Mouse (Mus musculus): ENCODE measurements at regions not wholly inside any gene's neighbourhood (a gene's known extent, or its start where the extent isn't known, plus 50 kb on each side); places are given as distances from the start of the nearest gene placed in this dataset.

- H3K4me3 ChIP-seq (ENCODE audit: insufficient read depth, low read depth, low read length): no peak overlapping the region
- no peak for TF ChIP-seq CTCF (IDR thresholded peaks at IDR 0.05; ENCODE audit: insufficient read depth, low read depth, low read length)
- TF ChIP-seq POLR2A (IDR thresholded peaks at IDR 0.05; ENCODE audit: insufficient read depth, low read depth, low read length): no peak
- 27% methylated on average over 4 of the region's 4 CpGs for WGBS
Observed at GRCm38 (mm10) chr9:13999358-13999757, 171.8 kb downstream of the Fam76b start.

GRCm38 (mm10) chr9:14001517-14001916, 174.0 kb downstream of the Fam76b start:
- no peak overlapping the region for H3K4me3 ChIP-seq (ENCODE audit: insufficient read depth, low read depth, low read length)
- H3K27ac ChIP-seq (ENCODE audit: insufficient read depth, low read depth, low read length): no peak overlapping the region
- 81% methylated on average over 7 of the region's 7 CpGs for WGBS
- TF ChIP-seq CTCF (IDR thresholded peaks at IDR 0.05; ENCODE audit: insufficient read depth, low read depth, low read length): no peak
- TF ChIP-seq POLR2A (IDR thresholded peaks at IDR 0.05; ENCODE audit: insufficient read depth, low read depth, low read length): no peak
- no peaks in the 10 kb centered on the region; the same call in 1 of the 2 replicates for H3K4me1 ChIP-seq (ENCODE audit: control insufficient read depth, insufficient read depth, low read length)

More at GRCm38 (mm10) chr9:13999358-13999757, 171.8 kb downstream of the Fam76b start:
- no peak overlapping the region for H3K27ac ChIP-seq (ENCODE audit: insufficient read depth, low read depth, low read length)
- H3K4me1 ChIP-seq (ENCODE audit: control insufficient read depth, insufficient read depth, low read length): no peaks in the 10 kb centered on the region

- Histone ChIP-seq H3K4me3 (ENCODE audit: insufficient read depth, low read depth, low read length) (no peak overlapping the region), H3K27ac (ENCODE audit: insufficient read depth, low read depth, low read length) (no peak overlapping the region), H3K4me1 (ENCODE audit: control insufficient read depth, insufficient read depth, low read length) (no peaks in the 10 kb centered on the region; the same call in 1 of the 2 replicates)
- 27% methylated on average over 2 of the region's 2 CpGs for WGBS
- TF ChIP-seq POLR2A (IDR thresholded peaks at IDR 0.05; ENCODE audit: insufficient read depth, low read depth, low read length) (no peak), CTCF (IDR thresholded peaks at IDR 0.05; ENCODE audit: insufficient read depth, low read depth, low read length) (no peak)
Observed at GRCm38 (mm10) chr9:14002236-14002635, 174.7 kb downstream of the Fam76b start.

- Histone ChIP-seq H3K4me1 (ENCODE audit: control insufficient read depth, insufficient read depth, low read length) (no peaks in the 10 kb centered on the region; the same call in 1 of the 2 replicates), H3K27ac (ENCODE audit: insufficient read depth, low read depth, low read length) (no peak overlapping the region), H3K4me3 (ENCODE audit: insufficient read depth, low read depth, low read length) (no peak overlapping the region)
- WGBS: 89% methylated on average over 3 of the region's 3 CpGs
- TF ChIP-seq CTCF (IDR thresholded peaks at IDR 0.05; ENCODE audit: insufficient read depth, low read depth, low read length) (no peak), POLR2A (IDR thresholded peaks at IDR 0.05; ENCODE audit: insufficient read depth, low read depth, low read length) (no peak)
Observed at GRCm38 (mm10) chr9:14003163-14003562, 175.6 kb downstream of the Fam76b start.

- no peak for TF ChIP-seq CTCF (IDR thresholded peaks at IDR 0.05; ENCODE audit: insufficient read depth, low read depth, low read length)
- no peak for TF ChIP-seq POLR2A (IDR thresholded peaks at IDR 0.05; ENCODE audit: insufficient read depth, low read depth, low read length)
- WGBS: 89% methylated on average over 3 of the region's 3 CpGs
- H3K4me3 ChIP-seq (ENCODE audit: insufficient read depth, low read depth, low read length): no peak overlapping the region
- no peaks in the 10 kb centered on the region; the same call in 1 of the 2 replicates for H3K4me1 ChIP-seq (ENCODE audit: control insufficient read depth, insufficient read depth, low read length)
- no peak overlapping the region for H3K27ac ChIP-seq (ENCODE audit: insufficient read depth, low read depth, low read length)
Observed at GRCm38 (mm10) chr9:14006233-14006984, 178.9 kb downstream of the Fam76b start.

- 72% methylated on average over 5 of the region's 5 CpGs for WGBS
- H3K4me1 ChIP-seq (ENCODE audit: control insufficient read depth, insufficient read depth, low read length): no peaks in the 10 kb centered on the region; the same call in 1 of the 2 replicates
- no peak overlapping the region for H3K27ac ChIP-seq (ENCODE audit: insufficient read depth, low read depth, low read length)
- H3K4me3 ChIP-seq (ENCODE audit: insufficient read depth, low read depth, low read length): no peak overlapping the region
- TF ChIP-seq CTCF (IDR thresholded peaks at IDR 0.05; ENCODE audit: insufficient read depth, low read depth, low read length) (no peak), POLR2A (IDR thresholded peaks at IDR 0.05; ENCODE audit: insufficient read depth, low read depth, low read length) (no peak)
Observed at GRCm38 (mm10) chr9:14009451-14009850, 181.9 kb downstream of the Fam76b start.

- 47% methylated on average over 5 of the region's 5 CpGs for WGBS
- Histone ChIP-seq H3K4me3 (ENCODE audit: insufficient read depth, low read depth, low read length) (no peak overlapping the region), H3K27ac (ENCODE audit: insufficient read depth, low read depth, low read length) (no peak overlapping the region), H3K4me1 (ENCODE audit: control insufficient read depth, insufficient read depth, low read length) (no peaks in the 10 kb centered on the region; the same call in 1 of the 2 replicates)
- no peak for TF ChIP-seq CTCF (IDR thresholded peaks at IDR 0.05; ENCODE audit: insufficient read depth, low read depth, low read length)
- TF ChIP-seq POLR2A (IDR thresholded peaks at IDR 0.05; ENCODE audit: insufficient read depth, low read depth, low read length): no peak
Observed at GRCm38 (mm10) chr9:14010261-14010949, 182.9 kb downstream of the Fam76b start.

- no peak overlapping the region for H3K27ac ChIP-seq (ENCODE audit: insufficient read depth, low read depth, low read length)
- TF ChIP-seq CTCF (IDR thresholded peaks at IDR 0.05; ENCODE audit: insufficient read depth, low read depth, low read length) (no peak), POLR2A (IDR thresholded peaks at IDR 0.05; ENCODE audit: insufficient read depth, low read depth, low read length) (no peak)
- no peak overlapping the region for H3K4me3 ChIP-seq (ENCODE audit: insufficient read depth, low read depth, low read length)
- no peaks in the 10 kb centered on the region for H3K4me1 ChIP-seq (ENCODE audit: control insufficient read depth, insufficient read depth, low read length)
Observed at GRCm38 (mm10) chr9:14024216-14024615, 196.7 kb downstream of the Fam76b start.

- WGBS: 34% methylated on average over 3 of the region's 3 CpGs
Observed at GRCm38 (mm10) chr9:14024701-14025100, 197.2 kb downstream of the Fam76b start.

More at GRCm38 (mm10) chr9:14024701-14025100, 197.2 kb downstream of the Fam76b start:
- TF ChIP-seq CTCF (IDR thresholded peaks at IDR 0.05; ENCODE audit: insufficient read depth, low read depth, low read length): no peak
- H3K4me3 ChIP-seq (ENCODE audit: insufficient read depth, low read depth, low read length): no peak overlapping the region
- no peak overlapping the region for H3K27ac ChIP-seq (ENCODE audit: insufficient read depth, low read depth, low read length)
- no peaks in the 10 kb centered on the region for H3K4me1 ChIP-seq (ENCODE audit: control insufficient read depth, insufficient read depth, low read length)
